Mouse (Mus musculus) T-cell, adult 66 days (primary cell): Measurements from ENCODE around the gene Olfr1475. TPM values are rescaled to one million over a fixed set of nuclear protein-coding genes. Genes with fewer than 3 reads are reported as not detected.

Source experiments
- total RNA-seq, 2 experiments: library from RNA; stranded (reverse); gene quantifications; 3 replicates in 1 of 2; 4 replicates in 1 of 2; pipeline ENCODE4 v1.2.4; 2023

Gene Olfr1475
- not detected for total RNA-seq

GRCm38 (mm10) chr19:13480096-13480495, at the start of gene Olfr1475:
Gene Olfr1475, minus strand, starts transcription at chr19:13480196.

GRCm38 (mm10) chr19:13527613-13528012, 47.6 kb upstream of the Olfr1475 start, which contains the start of gene Olfr1480:
Gene Olfr1480, plus strand, starts transcription at chr19:13527913.

DNA sequence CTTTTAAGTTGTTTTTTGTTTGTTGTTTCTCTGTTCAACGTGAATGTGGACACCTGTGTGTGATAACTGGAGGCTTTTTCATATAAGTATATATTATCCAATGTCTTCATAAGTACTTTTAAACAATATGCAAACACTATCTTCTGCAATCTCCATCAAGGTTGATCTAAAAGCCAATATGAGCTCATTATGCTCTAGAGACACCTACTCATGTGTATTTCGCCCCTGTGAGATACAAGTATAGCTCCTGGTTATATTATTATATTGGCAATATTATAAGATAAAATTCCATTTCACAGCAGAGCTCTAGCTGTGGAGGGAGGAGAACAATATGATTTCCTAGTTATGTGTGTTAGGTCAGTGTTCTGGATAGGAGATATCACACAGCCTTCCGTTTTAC, 20.2 kb upstream of the Olfr1475 start, which contains the start of gene Olfr1477:
TSS of gene Olfr1477 (plus strand) at position 301 of the 400 bp plus-strand sequence.

DNA sequence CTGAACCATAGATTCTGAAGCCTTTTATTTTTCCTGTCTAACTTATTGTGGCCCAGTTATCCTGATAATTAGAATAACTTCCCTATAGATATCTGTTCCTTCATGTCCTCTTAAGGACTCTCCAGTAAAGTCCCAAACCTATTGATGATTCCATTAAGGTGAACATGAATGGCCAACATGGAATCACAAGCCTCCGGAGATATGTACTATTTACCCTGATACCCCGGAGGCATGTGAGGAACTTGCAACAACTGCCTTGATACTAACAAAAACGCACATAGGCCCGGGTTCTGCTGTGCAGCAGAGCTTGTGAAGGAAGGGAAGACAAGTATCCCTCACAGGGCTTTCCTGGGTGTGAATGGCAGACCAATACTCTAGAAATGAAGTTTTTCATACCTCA, 10.7 kb downstream of the Olfr1475 start, which contains the start of gene Olfr1474:
TSS of gene Olfr1474 (plus strand) at position 301 of the 400 bp plus-strand sequence.

GRCm38 (mm10) chr19:13455986-13456385, 24.0 kb downstream of the Olfr1475 start, which contains the start of gene Olfr1472:
Gene Olfr1472, minus strand, starts transcription at chr19:13456086.

GRCm38 (mm10) chr19:13443109-13443508, 36.9 kb downstream of the Olfr1475 start, which contains the start of gene Olfr1471:
Gene Olfr1471, plus strand, starts transcription at chr19:13443409.

Other genes with a start within 250 kb of the Olfr1475 start
- gene Olfr1463, start 248.9 kb downstream of the Olfr1475 start, total RNA-seq, result not detected
- not detected for gene Olfr1465, start 164.7 kb downstream of the Olfr1475 start, total RNA-seq
- not detected for gene Olfr1466, start 141.3 kb downstream of the Olfr1475 start, total RNA-seq
- gene Olfr1467, start 118.0 kb downstream of the Olfr1475 start, total RNA-seq, result not detected
- gene Olfr1469, start 72.3 kb downstream of the Olfr1475 start, total RNA-seq, result not detected
- gene Olfr1471, start 36.8 kb downstream of the Olfr1475 start, total RNA-seq, result not detected
- not detected for gene Olfr1472, start 24.1 kb downstream of the Olfr1475 start, total RNA-seq
- gene Olfr1474, start 10.6 kb downstream of the Olfr1475 start, total RNA-seq, result not detected
- gene Olfr1477, start 20.4 kb upstream of the Olfr1475 start, total RNA-seq, result not detected
- not detected for gene Olfr1480, start 47.7 kb upstream of the Olfr1475 start, total RNA-seq
- not detected for gene Olfr1484, start 103.3 kb upstream of the Olfr1475 start, total RNA-seq
- not detected for gene Olfr1487, start 137.2 kb upstream of the Olfr1475 start, total RNA-seq
- gene Olfr1489, start 151.4 kb upstream of the Olfr1475 start, total RNA-seq, result not detected
- not detected for gene Olfr1490, start 170.9 kb upstream of the Olfr1475 start, total RNA-seq
- not detected for gene Olfr1491, start 217.1 kb upstream of the Olfr1475 start, total RNA-seq
- gene Olfr1493-ps1, start 243.1 kb upstream of the Olfr1475 start, total RNA-seq, result not detected